Mouse (Mus musculus) testis, adult 2 months (tissue): ENCODE results near the gene Dock2.

Experiments used
- CTCF ChIP-seq: fragments of 200-500 bp; IDR thresholded peaks from 2 replicates; pipeline ENCODE4 v1.5.1; 2012; ENCODE audit warnings: low read depth, mild to moderate bottlenecking, inconsistent platforms, low read length, moderate library complexity; ENCODE audit not compliant: control insufficient read depth, insufficient read depth, insufficient replicate concordance
- POLR2A ChIP-seq: fragments of 200-500 bp; IDR thresholded peaks from 2 replicates; pipeline ENCODE4 v1.6.1; 2012; ENCODE audit warnings: low read depth, mild to moderate bottlenecking, inconsistent platforms, low read length, moderate library complexity; ENCODE audit not compliant: control insufficient read depth

DNA sequence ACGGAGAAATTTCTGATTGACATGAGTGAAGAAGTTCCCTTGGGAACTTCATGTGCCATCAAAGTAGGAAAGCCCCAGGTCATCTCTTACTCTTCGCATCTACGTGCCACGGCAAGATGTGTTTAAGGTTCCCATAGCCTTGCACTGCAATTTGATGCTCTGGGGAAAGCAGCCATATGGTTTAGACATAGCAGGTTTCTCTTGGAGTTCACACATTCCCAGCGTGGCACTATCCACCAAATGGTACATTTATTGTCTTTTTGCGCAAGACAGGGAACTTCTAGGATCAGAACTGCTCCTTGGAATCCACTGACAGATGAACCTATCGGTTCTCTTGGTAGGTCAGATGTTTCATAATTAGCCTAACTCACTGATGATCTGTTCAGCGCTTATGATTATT, 382.3 kb downstream of the Dock2 start:
- TF ChIP-seq CTCF (no peak), POLR2A (no peak)
